26 mouse cellular contexts compared by ENCODE assay signal in genomic region chr13:82483265-82483929, GRCm38 (mm10).
DNase-seq lines count a peak whose midpoint lies in the region; ATAC-seq and TF ChIP-seq lines count a peak whose summit lies in the region.
"Had no signal": no experiment of that assay in that cellular context is flagged by ENCODE, and none has a peak within 500 bp of the region (broad histone marks: within the 10 kb centered on the region; RNA-seq: fewer than 3 reads in every experiment).

No protein-coding gene starts in this region.

- no peaks in the 10 kb centered on the region for H3K4me1 ChIP-seq in limb, embryonic 13.5 days
- H3K4me1 ChIP-seq in limb, embryonic 10.5 days: no peaks in the 10 kb centered on the region
- H3K4me1 ChIP-seq in limb, embryonic 14.5 days (ENCODE audit: control insufficient read depth, insufficient read depth, low read length): no peaks in the 10 kb centered on the region
- H3K4me1 ChIP-seq: embryonic facial prominence, embryonic 10.5 days; hindbrain, embryonic 10.5 days; intestine, embryonic 15.5 days; limb, embryonic 12.5 days; liver, embryonic 15.5 days; lung, embryonic 15.5 days; megakaryocyte, embryonic 14.5 days had no signal

- no peaks in the 10 kb centered on the region for H3K9me3 ChIP-seq in limb, embryonic 13.5 days
- H3K9me3 ChIP-seq in limb, embryonic 10.5 days (replicated peaks): no peaks in the 10 kb centered on the region
- no peaks in the 10 kb centered on the region for H3K9me3 ChIP-seq in limb, embryonic 14.5 days (ENCODE audit: control insufficient read depth, low read length)
- H3K9me3 ChIP-seq: embryonic facial prominence, embryonic 10.5 days; hindbrain, embryonic 10.5 days; intestine, embryonic 15.5 days; limb, embryonic 12.5 days; liver, embryonic 15.5 days; lung, embryonic 15.5 days; megakaryocyte, embryonic 14.5 days had no signal

- WGBS in limb, embryonic 13.5 days: 58% methylated on average over 7 of the region's 7 CpGs
- WGBS in limb, embryonic 10.5 days: 81% methylated on average over 7 of the region's 7 CpGs
- 49% methylated on average over 7 of the region's 7 CpGs for WGBS in limb, embryonic 14.5 days

- no peak overlapping the region for H3K27ac ChIP-seq in limb, embryonic 13.5 days
- H3K27ac ChIP-seq in limb, embryonic 10.5 days: no peak overlapping the region
- H3K27ac ChIP-seq in limb, embryonic 14.5 days (replicated peaks; ENCODE audit: low read depth, low read length): no peak overlapping the region
- H3K27ac ChIP-seq: embryonic facial prominence, embryonic 10.5 days; hindbrain, embryonic 10.5 days; intestine, embryonic 15.5 days; limb, embryonic 12.5 days; liver, embryonic 15.5 days; lung, embryonic 15.5 days had no signal

- TF ChIP-seq POLR2A in limb, embryonic 14.5 days (IDR thresholded peaks at IDR 0.05; ENCODE audit: borderline replicate concordance, extremely low read depth, insufficient read depth, insufficient read length): no peak

- H3K36me3 ChIP-seq in limb, embryonic 13.5 days: no peaks in the 10 kb centered on the region
- H3K36me3 ChIP-seq in limb, embryonic 10.5 days: no peaks in the 10 kb centered on the region
- H3K36me3 ChIP-seq in limb, embryonic 14.5 days (ENCODE audit: control insufficient read depth, insufficient read depth, low read length): no peaks in the 10 kb centered on the region
- H3K36me3 ChIP-seq: embryonic facial prominence, embryonic 10.5 days; hindbrain, embryonic 10.5 days; intestine, embryonic 15.5 days; limb, embryonic 12.5 days; liver, embryonic 15.5 days; lung, embryonic 15.5 days had no signal

- H3K9ac ChIP-seq in limb, embryonic 13.5 days: no peak overlapping the region
- no peak overlapping the region for H3K9ac ChIP-seq in limb, embryonic 14.5 days (ENCODE audit: low read depth, low read length, severe bottlenecking)
- H3K9ac ChIP-seq: intestine, embryonic 15.5 days; limb, embryonic 12.5 days; liver, embryonic 15.5 days; lung, embryonic 15.5 days had no signal

- no peaks in the 10 kb centered on the region for H3K27me3 ChIP-seq in limb, embryonic 13.5 days
- H3K27me3 ChIP-seq in limb, embryonic 10.5 days (ENCODE audit: low read depth, poor library complexity, severe bottlenecking): no peaks in the 10 kb centered on the region
- no peaks in the 10 kb centered on the region for H3K27me3 ChIP-seq in limb, embryonic 14.5 days (ENCODE audit: control insufficient read depth, insufficient read depth, low read length)
- H3K27me3 ChIP-seq: intestine, embryonic 15.5 days; limb, embryonic 12.5 days; liver, embryonic 15.5 days; lung, embryonic 15.5 days; megakaryocyte, embryonic 14.5 days had no signal

- no peak overlapping the region for H3K4me3 ChIP-seq in limb, embryonic 13.5 days
- no peak overlapping the region for H3K4me3 ChIP-seq in limb, embryonic 10.5 days
- no peak overlapping the region for H3K4me3 ChIP-seq in limb, embryonic 14.5 days (replicated peaks; ENCODE audit: low read length)
- H3K4me3 ChIP-seq: embryonic facial prominence, embryonic 10.5 days; hindbrain, embryonic 10.5 days; intestine, embryonic 15.5 days; limb, embryonic 12.5 days; liver, embryonic 15.5 days; lung, embryonic 15.5 days; megakaryocyte, embryonic 14.5 days had no signal

- H3K4me2 ChIP-seq in limb, embryonic 13.5 days (replicated peaks): no peak overlapping the region
- H3K4me2 ChIP-seq in limb, embryonic 14.5 days (replicated peaks; ENCODE audit: low read depth, low read length, severe bottlenecking): no peak overlapping the region
- H3K4me2 ChIP-seq: heart, embryonic 11.5 days; intestine, embryonic 15.5 days; limb, embryonic 12.5 days; liver, embryonic 15.5 days; lung, embryonic 15.5 days had no signal

- no peak for DNase-seq in frontal cortex, postnatal 25 days (ENCODE audit: low spot score in 2 of 2)
- DNase-seq in limb, embryonic 10.5 days (ENCODE audit: low spot score): no peak
- DNase-seq in limb, embryonic 14.5 days (ENCODE audit: low spot score): peak; percentile 20
- peak; percentile 10 to 50 for DNase-seq in right cerebral cortex, postnatal 36 days (ENCODE audit: low spot score in 2 of 2)
- DNase-seq in layer of hippocampus, adult 9-10 months (ENCODE audit: low spot score): no peak
- DNase-seq: adrenal gland, adult 2 months; cerebellum, adult 8-10 months; gastrocnemius, postnatal 14 days; heart, adult 11 months; kidney, adult 8-10 months; kidney, postnatal 14 days; layer of hippocampus, postnatal 36 days; lung, postnatal 36 days; midbrain, embryonic 14.5 days; spleen, adult 18-20 months had no signal

- ATAC-seq in frontal cortex, adult (ENCODE audit: low TSS enrichment): peak; percentile 98
- peak; percentile 54; the same call in 1 of the 2 replicates for ATAC-seq in limb, embryonic 13.5 days (ENCODE audit: low FRiP score, low read depth)
- peak; percentile 60 for ATAC-seq in limb, embryonic 14.5 days (ENCODE audit: low FRiP score, low read depth)
- ATAC-seq: hindbrain, embryonic 16.5 days; intestine, embryonic 15.5 days had no signal

Comparison
In these comparisons a context has a peak if more than half of its experiments do, and no peak if none do; other contexts are left out.
1. DNase-seq: peak in limb, embryonic 14.5 days (single experiment) and right cerebral cortex, postnatal 36 days (2 of 2); none in frontal cortex, postnatal 25 days (0 of 2), limb, embryonic 10.5 days (single experiment) and layer of hippocampus, adult 9-10 months (single experiment).
2. Peak in every context shown above with its lines, with median percentiles within 50 percentile points of each other: ATAC-seq.